Mouse (Mus musculus) C2C12 (cell line): Measurements from ENCODE around the gene Mex3d. TPM values are rescaled to one million over a fixed set of nuclear protein-coding genes. Genes with fewer than 3 reads are reported as not detected.

Source experiments
- H3K27me3 ChIP-seq: one replicate; pipeline ENCODE4 v1.6.1; 2011; ENCODE audit not compliant: control insufficient read depth, insufficient read depth, insufficient read length
- H3K36me3 ChIP-seq: one replicate; pipeline ENCODE4 v1.6.1; 2011; ENCODE audit not compliant: control insufficient read depth, insufficient read depth
- H3K4me3 ChIP-seq: one replicate; pipeline ENCODE4 v1.5.1; 2011; ENCODE audit warnings: mild to moderate bottlenecking, control low read depth; ENCODE audit not compliant: poor library complexity, insufficient read depth, severe bottlenecking
- H3K79me2 ChIP-seq: one replicate; pipeline ENCODE4 v1.6.1; 2011; ENCODE audit not compliant: control insufficient read depth, insufficient read depth
- H3K79me3 ChIP-seq: one replicate; pipeline ENCODE4 v1.6.1; 2011; ENCODE audit warnings: low read depth, control low read depth
- H3ac ChIP-seq: one replicate; pipeline ENCODE3; 2011; ENCODE audit warnings: low read depth; ENCODE audit not compliant: control insufficient read depth, insufficient read length
- CEBPB ChIP-seq: IDR thresholded peaks from one replicate; pipeline ENCODE4 v1.6.1; 2011; ENCODE audit warnings: low read depth, mild to moderate bottlenecking, control low read depth, moderate library complexity
- CTCF ChIP-seq: IDR thresholded peaks from one replicate; pipeline ENCODE4 v1.5.1; 2011; ENCODE audit not compliant: control insufficient read depth, insufficient read depth, insufficient read length
- FOSL1 ChIP-seq: IDR thresholded peaks from one replicate; pipeline ENCODE4 v1.8.0; 2011; ENCODE audit warnings: mild to moderate bottlenecking, low read length; ENCODE audit not compliant: poor library complexity, insufficient read depth, severe bottlenecking
- MAX ChIP-seq: IDR thresholded peaks from one replicate; pipeline ENCODE4 v1.6.1; 2011; ENCODE audit warnings: mild to moderate bottlenecking, control low read depth
- MYOD1 ChIP-seq: IDR thresholded peaks from one replicate; pipeline ENCODE4 v1.6.1; 2011; ENCODE audit warnings: low read depth; ENCODE audit not compliant: control insufficient read depth, insufficient read length
- MYOG ChIP-seq: IDR thresholded peaks from one replicate; pipeline ENCODE4 v1.6.1; 2011; ENCODE audit not compliant: control insufficient read depth, insufficient read length; ENCODE audit errors: extremely low read depth
- USF1 ChIP-seq: IDR thresholded peaks from one replicate; pipeline ENCODE4 v1.6.1; 2011; ENCODE audit warnings: low read depth, mild to moderate bottlenecking, control low read depth, moderate library complexity
- polyA plus RNA-seq: library from polyadenylated mRNA; unstranded; fragments of >200 nt; fragmentation: generic; extraction: Trizol; gene quantifications from one replicate; pipeline ENCODE4 v1.2.1, GENCODE M21; 2012; ENCODE audit warnings: missing spikeins

Gene Mex3d
- polyA plus RNA-seq, 1 experiment, result 37.4 TPM

DNA sequence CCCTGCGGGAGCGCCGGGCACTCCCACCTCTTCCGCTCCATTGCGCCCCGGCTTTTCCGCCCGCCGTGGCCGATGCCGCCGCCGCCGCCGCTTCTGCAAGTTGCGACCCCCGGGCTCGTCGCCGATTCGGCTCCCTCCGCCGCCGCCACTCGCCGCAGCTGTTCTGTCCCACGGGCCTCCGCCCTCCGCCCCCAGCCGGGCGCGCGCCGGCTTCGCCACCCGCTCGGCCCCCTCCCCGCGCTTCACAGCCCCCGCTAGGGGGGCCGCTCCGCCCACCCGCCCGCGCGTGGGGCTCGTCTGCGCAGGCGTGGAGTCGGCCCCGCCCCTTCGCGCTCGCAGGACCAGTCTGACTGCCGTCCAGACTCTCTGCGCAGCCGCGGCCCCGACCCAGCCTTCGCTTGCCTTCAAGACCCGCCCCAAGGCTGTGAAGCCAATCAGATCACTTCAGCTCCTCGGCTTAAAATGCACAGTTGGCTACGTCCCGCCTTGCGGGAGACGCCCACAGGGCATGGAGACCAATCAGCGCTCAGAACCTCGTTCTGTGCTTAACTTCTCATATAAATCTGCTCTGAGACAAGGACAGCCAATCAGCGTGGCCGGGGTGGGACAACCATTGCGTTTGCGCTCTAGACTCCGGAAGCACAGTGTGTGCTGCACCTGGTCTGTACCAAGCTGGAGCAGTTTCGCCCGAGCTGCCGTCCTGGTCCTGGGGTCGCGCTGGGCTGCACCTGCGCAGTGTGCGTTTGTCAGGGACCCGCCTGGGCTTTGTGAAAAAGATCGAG is 11.9 kb upstream of the Mex3d start, which contains the start of gene Mbd3:
TSS of gene Mbd3 (minus strand) at position 360 of the 782 bp plus-strand sequence.
- TF ChIP-seq USF1, result no peak
- peak; percentile 16 for TF ChIP-seq MYOD1
- peaks cover 62% of the 10 kb centered on the region for H3K36me3 ChIP-seq
- peak within 1 kb of the TSS; percentile 65 for H3K4me3 ChIP-seq
- H3K27me3 ChIP-seq, result no peaks in the 10 kb centered on the region
- H3ac ChIP-seq, result peak within 1 kb of the TSS; percentile 76
- peaks cover 54% of the 10 kb centered on the region for H3K79me2 ChIP-seq
- peaks cover 37% of the 10 kb centered on the region for H3K79me3 ChIP-seq

DNA sequence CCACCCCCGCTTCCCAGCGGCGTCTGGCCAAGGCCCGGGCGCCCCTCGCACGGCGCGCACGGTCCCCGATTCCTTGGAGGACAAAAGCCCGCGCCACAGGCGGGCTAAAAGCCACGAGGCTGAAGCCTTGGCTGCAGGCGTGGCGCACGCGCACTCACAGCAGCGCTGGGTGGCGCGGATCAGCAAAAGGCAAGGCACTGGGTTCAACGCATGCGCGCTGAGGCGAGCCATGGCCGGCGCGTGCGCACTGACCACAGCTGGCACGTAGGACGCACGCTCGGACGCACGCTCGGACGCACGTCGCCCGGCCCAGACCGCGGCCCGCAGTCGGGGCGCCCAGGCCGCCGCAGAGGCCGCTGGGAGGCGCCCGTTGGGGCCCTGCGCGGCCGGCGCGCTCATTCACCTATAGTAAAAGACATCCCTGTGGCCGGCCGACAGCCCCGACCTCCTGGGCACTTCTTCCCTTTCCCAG is 11.3 kb upstream of the Mex3d start:
- peaks cover 34% of the 10 kb centered on the region for H3K79me3 ChIP-seq
- H3K27me3 ChIP-seq, result no peaks in the 10 kb centered on the region
- peaks cover 62% of the 10 kb centered on the region for H3K36me3 ChIP-seq
- TF ChIP-seq CEBPB (no peak), FOSL1 (no peak), MYOD1 (no peak), MAX (peak; percentile 98)
- H3ac ChIP-seq, result peak overlapping the region; percentile 76
- H3K79me2 ChIP-seq, result peaks cover 48% of the 10 kb centered on the region
- H3K4me3 ChIP-seq, result peak overlapping the region; percentile 65

DNA sequence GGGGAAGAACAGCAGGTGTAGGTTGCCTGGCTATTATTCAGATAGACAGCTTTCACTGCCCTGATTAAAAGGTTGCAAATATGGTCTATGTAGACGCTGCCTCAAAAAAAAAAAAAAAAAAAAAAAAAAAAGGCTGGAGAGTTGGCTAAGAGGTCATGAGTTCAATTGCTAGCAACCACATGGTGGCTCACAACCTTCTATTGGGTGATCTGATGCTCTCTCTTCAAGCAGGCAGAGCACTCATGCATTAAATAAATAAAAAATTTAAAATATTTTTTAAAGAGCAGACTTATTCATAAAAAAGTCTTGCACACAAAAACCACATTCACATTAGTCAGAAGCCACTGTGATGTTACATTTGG is 10.7 kb upstream of the Mex3d start:
- peaks cover 62% of the 10 kb centered on the region for H3K36me3 ChIP-seq
- peak overlapping the region; percentile 65 for H3K4me3 ChIP-seq
- peak overlapping the region; percentile 68 for H3ac ChIP-seq
- TF ChIP-seq FOSL1 (no peak), CEBPB (no peak), MYOG (no peak), USF1 (no peak), MYOD1 (no peak), CTCF (no peak), MAX (no peak)
- peaks cover 42% of the 10 kb centered on the region for H3K79me2 ChIP-seq
- peaks cover 30% of the 10 kb centered on the region for H3K79me3 ChIP-seq
- no peaks in the 10 kb centered on the region for H3K27me3 ChIP-seq

DNA sequence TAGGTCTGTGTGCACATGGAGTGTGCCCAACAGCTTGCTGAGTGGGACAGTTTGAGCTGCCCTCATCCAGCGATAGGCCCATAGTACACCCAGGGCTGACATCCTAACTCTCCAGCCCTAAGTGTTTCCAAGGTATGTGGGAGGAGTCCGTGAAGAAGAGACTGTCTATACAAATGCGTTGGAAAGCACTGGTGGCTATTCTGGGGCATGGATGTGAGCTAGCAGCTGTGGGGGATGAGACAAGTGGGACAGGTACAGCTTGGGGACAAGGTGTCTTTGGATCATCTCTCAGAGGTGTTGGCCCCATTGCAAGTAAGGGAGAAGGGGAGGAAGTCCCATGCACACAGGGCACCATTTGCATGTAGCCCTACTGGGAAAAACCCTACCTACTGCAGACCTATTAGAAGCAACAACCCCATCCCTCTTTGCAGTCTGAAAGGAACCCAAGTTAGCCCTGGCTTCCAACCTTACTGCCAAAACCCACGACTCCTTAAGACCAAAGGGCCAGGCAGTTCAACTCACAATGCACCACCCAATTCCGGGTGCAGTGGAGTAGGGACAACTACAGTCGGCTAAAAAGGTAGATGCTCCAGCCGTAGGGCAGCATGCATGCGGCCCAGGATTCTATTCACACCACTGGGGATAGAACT is 10.2 kb upstream of the Mex3d start:
- Histone ChIP-seq H3ac (peak overlapping the region; percentile 60), H3K79me3 (peaks cover 30% of the 10 kb centered on the region), H3K27me3 (no peaks in the 10 kb centered on the region), H3K36me3 (peaks cover 62% of the 10 kb centered on the region), H3K79me2 (peaks cover 42% of the 10 kb centered on the region), H3K4me3 (peak overlapping the region; percentile 65)
- TF ChIP-seq MYOD1 (no peak), FOSL1 (no peak), MAX (no peak), USF1 (no peak), CTCF (no peak), MYOG (no peak), CEBPB (no peak)

DNA sequence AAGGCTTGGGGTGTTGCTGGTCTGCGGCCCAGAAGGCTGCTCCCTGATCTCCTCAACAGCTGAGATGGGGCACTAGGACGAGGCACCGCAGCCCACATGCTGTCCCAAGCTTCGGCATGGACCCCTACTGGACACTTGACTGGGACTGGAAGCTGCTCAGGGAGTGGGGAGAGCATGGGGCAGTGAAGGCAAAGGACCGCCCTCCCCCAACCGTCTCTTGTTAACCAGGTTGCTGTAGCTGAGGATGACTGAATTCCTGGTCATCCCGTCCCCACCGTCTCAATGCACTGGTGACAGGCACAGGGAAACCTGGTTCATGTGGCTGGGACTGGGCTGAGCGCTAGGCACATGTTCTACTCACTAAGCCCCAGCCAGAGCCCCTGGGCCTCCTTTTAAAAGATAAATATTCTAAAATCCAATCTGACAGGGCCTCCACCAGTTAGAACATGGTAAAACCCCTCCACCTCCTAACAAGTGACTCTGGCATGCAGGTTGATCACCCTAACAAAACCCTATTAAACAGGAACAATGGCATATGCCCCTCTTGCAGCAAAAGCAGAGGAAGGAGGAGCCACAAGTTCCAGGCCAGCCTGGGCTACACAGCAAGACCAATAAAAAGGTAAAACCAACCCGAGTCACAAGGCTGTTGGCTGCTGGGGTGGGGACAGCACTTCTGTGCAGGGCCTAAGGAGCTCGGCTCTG is 9.5 kb upstream of the Mex3d start:
- peaks cover 62% of the 10 kb centered on the region for H3K36me3 ChIP-seq
- H3K4me3 ChIP-seq, result no peak overlapping the region
- H3K27me3 ChIP-seq, result no peaks in the 10 kb centered on the region
- no peak for TF ChIP-seq CEBPB
- no peak for TF ChIP-seq MYOD1
- no peak for TF ChIP-seq CTCF
- H3ac ChIP-seq, result peak overlapping the region; percentile 15
- H3K79me3 ChIP-seq, result peaks cover 30% of the 10 kb centered on the region
- peaks cover 42% of the 10 kb centered on the region for H3K79me2 ChIP-seq
